Mouse (Mus musculus) c-Kit-negative CD71-positive TER-119-positive erythroid progenitor cells, embryonic 14.5 days (primary cell): ENCODE results near the gene Sh3rf1.

Source experiments
- DNase-seq: peaks from one replicate; pipeline ENCODE4 v3.0.0-alpha.2; 2013; ENCODE audit warnings: low read depth, low spot score

The Sh3rf1 gene

GRCm38 (mm10) chr8:61223283-61223682 lies 389 bp upstream of the Sh3rf1 start:
- no peak for DNase-seq

- no peak for DNase-seq
Measured at GRCm38 (mm10) chr8:61224380-61225092, 864 bp downstream of the Sh3rf1 start.

- DNase-seq = no peak
Measured at GRCm38 (mm10) chr8:61225581-61226395, 2.1 kb downstream of the Sh3rf1 start.

- no peak for DNase-seq
Measured at GRCm38 (mm10) chr8:61226632-61227031, 3.0 kb downstream of the Sh3rf1 start.

- DNase-seq = no peak
Measured at GRCm38 (mm10) chr8:61228678-61229077, 5.0 kb downstream of the Sh3rf1 start.

- DNase-seq = no peak
Measured at GRCm38 (mm10) chr8:61229511-61230195, 6.0 kb downstream of the Sh3rf1 start.

- no peak for DNase-seq
Measured at GRCm38 (mm10) chr8:61230881-61231755, 7.4 kb downstream of the Sh3rf1 start.

- DNase-seq = no peak
Measured at GRCm38 (mm10) chr8:61235499-61235898, 11.8 kb downstream of the Sh3rf1 start.

GRCm38 (mm10) chr8:61236506-61237268 lies 13.0 kb downstream of the Sh3rf1 start:
- no peak for DNase-seq

- DNase-seq = no peak
Measured at GRCm38 (mm10) chr8:61239576-61239975, 15.9 kb downstream of the Sh3rf1 start.

- DNase-seq = no peak
Measured at GRCm38 (mm10) chr8:61241229-61241628, 17.6 kb downstream of the Sh3rf1 start.

- DNase-seq = no peak
Measured at GRCm38 (mm10) chr8:61242896-61243295, 19.2 kb downstream of the Sh3rf1 start.

- no peak for DNase-seq
Measured at GRCm38 (mm10) chr8:61243491-61243890, 19.8 kb downstream of the Sh3rf1 start.

GRCm38 (mm10) chr8:61244157-61244556 lies 20.5 kb downstream of the Sh3rf1 start:
- DNase-seq = no peak

- no peak for DNase-seq
Measured at GRCm38 (mm10) chr8:61247270-61248025, 23.8 kb downstream of the Sh3rf1 start.

GRCm38 (mm10) chr8:61249511-61249910 lies 25.8 kb downstream of the Sh3rf1 start:
- no peak for DNase-seq

GRCm38 (mm10) chr8:61254196-61254595 lies 30.5 kb downstream of the Sh3rf1 start:
- DNase-seq = no peak

GRCm38 (mm10) chr8:61258828-61259227 lies 35.2 kb downstream of the Sh3rf1 start:
- no peak for DNase-seq

GRCm38 (mm10) chr8:61259526-61259925 lies 35.9 kb downstream of the Sh3rf1 start:
- no peak for DNase-seq

- DNase-seq = no peak
Measured at GRCm38 (mm10) chr8:61260530-61260929, 36.9 kb downstream of the Sh3rf1 start.
